Mouse (Mus musculus) central nervous system, embryonic 11.5 days (tissue): ENCODE measurements around the gene Zfp626. TPM values are rescaled to one million over a fixed set of nuclear protein-coding genes. Genes with fewer than 3 reads are reported as not detected.

Experiments used
- polyA plus RNA-seq: library from polyadenylated mRNA; depleted of rRNA; stranded (reverse); fragments of >200 nt; gene quantifications from 2 replicates; pipeline ENCODE4 v1.2.3, GENCODE M21; 2012; rRNA removed

Gene Zfp626
- 4.7 and 5.4 TPM in 2 replicates for polyA plus RNA-seq

DNA sequence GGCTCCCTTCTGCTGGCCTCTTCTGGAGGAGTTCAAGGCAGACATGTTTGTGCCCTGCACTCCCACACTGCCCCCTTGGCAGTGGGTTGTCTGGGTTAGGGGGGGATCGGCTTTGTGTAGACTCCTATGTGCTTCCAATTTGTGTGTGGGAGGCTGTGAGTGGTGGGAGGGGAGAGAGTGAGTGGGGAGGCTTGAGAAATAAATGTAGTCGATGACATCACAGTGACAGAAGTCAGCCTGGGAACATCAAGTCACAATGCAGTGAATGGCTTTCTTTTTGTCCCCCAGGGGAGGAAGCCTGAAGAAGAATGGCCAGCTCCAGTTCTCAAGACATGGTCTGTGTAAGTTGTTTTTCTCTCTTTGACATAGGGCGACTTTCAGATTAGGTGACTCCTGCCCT, at the start of gene Zfp626:
Gene Zfp626, plus strand, starts transcription at position 301 of the 400 bp plus-strand sequence.

DNA sequence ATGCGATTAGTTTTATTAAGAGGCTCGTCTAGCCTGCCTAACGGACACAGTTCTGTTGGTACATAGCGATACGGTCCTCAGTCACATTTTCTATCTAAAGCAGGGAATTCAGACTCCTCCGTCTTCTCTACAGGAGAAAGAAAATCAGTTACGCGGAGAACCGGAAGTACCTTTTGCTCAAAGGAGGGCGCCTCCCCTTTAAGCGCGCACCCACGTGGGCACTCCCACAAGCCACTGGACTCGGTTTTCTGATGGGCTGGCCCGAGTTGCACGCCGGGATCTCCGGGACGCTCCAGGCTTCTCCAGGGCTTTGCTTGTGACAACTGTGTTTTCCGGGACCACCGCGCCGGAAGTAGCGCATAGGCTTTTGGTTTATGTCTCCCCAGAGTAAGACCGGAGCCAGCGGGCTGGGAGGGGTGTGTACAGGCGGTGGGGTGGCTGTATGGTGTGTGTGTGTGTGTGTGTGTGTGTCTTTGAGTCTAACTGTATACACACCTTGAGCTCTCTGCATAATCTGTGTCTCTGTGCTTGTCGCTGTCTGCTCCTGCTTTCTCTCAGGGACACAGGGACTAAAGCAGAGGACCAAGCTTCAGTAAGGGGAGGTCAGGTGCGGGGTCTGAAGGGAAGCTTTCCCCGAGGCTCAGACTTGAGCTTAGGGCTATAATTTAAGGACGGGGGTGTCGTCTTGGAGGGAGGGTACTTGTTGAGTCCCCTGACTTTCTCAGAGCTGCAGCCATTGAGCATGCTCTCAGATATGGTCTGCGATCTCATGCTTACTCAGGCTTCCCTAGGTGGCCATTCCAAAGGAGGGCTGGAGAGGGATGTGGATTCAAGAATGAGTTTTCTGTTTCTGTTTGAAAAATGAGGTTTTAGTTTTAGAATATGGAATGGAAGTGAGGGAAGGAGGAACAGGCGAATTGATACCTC, 31.6 kb downstream of the Zfp626 start, which contains the start of gene Zfp59:
Gene Zfp59, plus strand, starts transcription at position 285 of the 927 bp plus-strand sequence.

DNA sequence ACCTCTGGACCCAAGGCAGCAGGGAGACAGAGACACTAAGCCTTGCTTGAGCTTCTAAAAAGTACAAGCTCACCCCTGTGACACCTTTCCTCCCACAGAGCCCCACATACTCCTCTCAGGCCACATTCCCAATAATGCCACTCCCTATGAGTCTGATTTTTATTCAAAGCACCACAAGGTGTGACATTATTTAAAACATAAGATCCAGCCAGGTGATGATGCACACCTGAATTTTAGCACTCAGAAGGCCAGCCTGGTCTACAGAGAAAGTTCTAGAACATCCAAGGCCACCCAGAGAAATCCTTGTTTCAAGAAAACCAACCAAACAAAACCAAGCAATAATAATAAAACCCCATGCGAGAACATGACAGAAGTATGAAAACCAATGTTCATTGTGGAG, 50.2 kb downstream of the Zfp626 start, which contains the start of gene Zfp607a:
Gene Zfp607a, plus strand, starts transcription at position 301 of the 400 bp plus-strand sequence.

Other genes with a start within 250 kb of the Zfp626 start
- 48.6 and 64.2 TPM in 2 replicates for gene Akt2, start 215.6 kb upstream of the Zfp626 start, polyA plus RNA-seq
- 5.3 and 5.7 TPM in 2 replicates for gene Ttc9b, start 153.3 kb upstream of the Zfp626 start, polyA plus RNA-seq
- gene Map3k10, start 132.6 kb upstream of the Zfp626 start, polyA plus RNA-seq, result 32.1 and 44.5 TPM in 2 replicates
- gene Zfp607b, start 117.9 kb upstream of the Zfp626 start, polyA plus RNA-seq, result 4.6 and 5.2 TPM in 2 replicates
- gene Zfp60, start 75.8 kb upstream of the Zfp626 start, polyA plus RNA-seq, result 23.0 and 30.9 TPM in 2 replicates
- 4.5 and 7.1 TPM in 2 replicates for gene Zfp59, start 31.4 kb downstream of the Zfp626 start, polyA plus RNA-seq
- gene Zfp607a, start 50.3 kb downstream of the Zfp626 start, polyA plus RNA-seq, result 2.1 and 2.5 TPM in 2 replicates
- gene Zfp974, start 122.3 kb downstream of the Zfp626 start, polyA plus RNA-seq, result 8.6 and 8.8 TPM in 2 replicates
- 6.6 and 9.1 TPM in 2 replicates for gene Zfp780b, start 172.0 kb downstream of the Zfp626 start, polyA plus RNA-seq
- 3.0 and 5.2 TPM in 2 replicates for gene Zfp850, start 206.9 kb downstream of the Zfp626 start, polyA plus RNA-seq
- gene Psmc4, start 242.9 kb downstream of the Zfp626 start, polyA plus RNA-seq, result 270 and 316 TPM in 2 replicates